Mouse (Mus musculus): ENCODE data around the gene Gabra4. TPM values are rescaled to one million over a fixed set of nuclear protein-coding genes. Genes with fewer than 3 reads are reported as not detected.

Gene Gabra4
- polyA plus RNA-seq, 1 experiment from 2014 or later: 29.2 TPM

DNA sequence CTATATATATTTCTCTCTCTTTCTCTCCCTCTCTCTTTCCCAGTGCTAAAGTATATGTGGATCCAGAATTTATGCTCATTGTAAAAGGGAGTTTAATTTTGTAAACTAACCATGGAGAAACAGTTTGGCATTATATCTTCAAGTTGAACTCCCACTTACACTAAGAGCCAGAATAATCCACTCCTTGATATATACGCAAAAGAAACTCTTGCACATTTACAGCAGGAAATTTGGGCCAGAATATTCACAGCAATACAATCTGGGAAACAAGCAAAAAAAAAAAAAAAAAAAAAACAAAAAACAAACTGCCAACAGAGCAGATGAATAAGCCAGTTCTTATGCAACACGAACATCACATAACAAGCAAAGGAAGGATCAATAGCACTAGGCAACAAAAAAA lies 10.0 kb downstream of the Gabra4 start:
- H3K9ac ChIP-seq (ENCODE audit: low read depth, low read length): no peak overlapping the region
- no peak overlapping the region for H3K4me3 ChIP-seq (ENCODE audit: low read length)
- H3K4me1 ChIP-seq (ENCODE audit: control insufficient read depth, insufficient read depth, low read depth, low read length): no peaks in the 10 kb centered on the region
- H3K4me2 ChIP-seq (ENCODE audit: low read length): no peak overlapping the region
- ATAC-seq: no peak
- no peaks in the 10 kb centered on the region for H3K36me3 ChIP-seq (ENCODE audit: control insufficient read depth, insufficient read depth, low read length)
- WGBS: 71% methylated on average over 2 of the region's 2 CpGs
- H3K9me3 ChIP-seq (ENCODE audit: control insufficient read depth, low read length): no peaks in the 10 kb centered on the region
- H3K27ac ChIP-seq (ENCODE audit: low read depth, low read length): no peak overlapping the region
- no peaks in the 10 kb centered on the region for H3K27me3 ChIP-seq (replicated peaks; ENCODE audit: control insufficient read depth, insufficient read depth, low read length)

DNA sequence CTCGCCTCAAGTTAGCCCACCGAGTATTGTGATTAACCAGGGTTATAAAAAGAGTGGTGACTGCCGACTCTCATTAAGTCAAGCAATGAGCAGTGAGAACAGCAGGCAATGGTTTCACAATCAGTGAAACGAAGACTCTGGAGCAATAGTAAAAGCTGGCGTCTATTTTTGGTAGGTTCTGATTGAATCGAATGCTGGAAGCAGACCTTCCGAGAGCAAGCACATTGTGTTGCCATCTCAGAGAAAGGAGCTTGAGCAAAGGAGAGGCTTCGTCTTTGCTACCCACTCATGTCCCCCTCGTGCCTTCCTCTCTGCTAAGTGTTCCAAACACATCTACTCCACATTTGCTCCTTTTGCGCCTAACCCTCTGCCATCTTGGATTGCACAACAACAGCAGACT lies 18.3 kb downstream of the Gabra4 start:
- no peak for ATAC-seq
- no peaks in the 10 kb centered on the region for H3K36me3 ChIP-seq (ENCODE audit: control insufficient read depth, insufficient read depth, low read length)
- no peaks in the 10 kb centered on the region for H3K27me3 ChIP-seq (replicated peaks; ENCODE audit: control insufficient read depth, insufficient read depth, low read length)
- no peaks in the 10 kb centered on the region for H3K4me1 ChIP-seq (ENCODE audit: control insufficient read depth, insufficient read depth, low read depth, low read length)
- WGBS: 89% methylated on average over 10 of the region's 10 CpGs
- no peak overlapping the region for H3K27ac ChIP-seq (ENCODE audit: low read depth, low read length)
- H3K4me2 ChIP-seq (ENCODE audit: low read length): no peak overlapping the region
- no peak overlapping the region for H3K4me3 ChIP-seq (ENCODE audit: low read length)
- no peak overlapping the region for H3K9ac ChIP-seq (ENCODE audit: low read depth, low read length)
- no peaks in the 10 kb centered on the region for H3K9me3 ChIP-seq (ENCODE audit: control insufficient read depth, low read length)

DNA sequence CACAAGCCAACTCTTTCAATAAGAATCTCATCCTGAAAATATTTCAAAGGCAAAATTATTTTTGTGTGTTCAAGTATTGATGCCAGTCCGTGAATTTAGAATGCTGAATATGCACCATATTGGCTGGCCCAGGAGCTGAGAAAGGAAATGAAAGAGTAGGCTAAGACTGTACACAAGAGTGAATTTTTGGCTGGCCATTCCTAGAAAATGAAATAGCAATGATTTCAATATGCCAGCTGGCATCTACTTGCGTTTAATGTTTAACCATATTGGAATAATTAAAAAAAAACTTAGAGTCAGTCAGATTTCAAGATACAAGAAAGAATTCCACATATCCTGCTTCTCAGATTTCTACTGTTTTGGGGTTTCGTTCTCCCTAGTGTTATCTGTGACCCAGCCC lies 30.3 kb downstream of the Gabra4 start:
- Histone ChIP-seq H3K4me3 (ENCODE audit: low read length) (no peak overlapping the region), H3K4me2 (ENCODE audit: low read length) (no peak overlapping the region), H3K4me1 (ENCODE audit: control insufficient read depth, insufficient read depth, low read depth, low read length) (no peaks in the 10 kb centered on the region), H3K27me3 (replicated peaks; ENCODE audit: control insufficient read depth, insufficient read depth, low read length) (no peaks in the 10 kb centered on the region), H3K36me3 (ENCODE audit: control insufficient read depth, insufficient read depth, low read length) (no peaks in the 10 kb centered on the region), H3K9ac (ENCODE audit: low read depth, low read length) (no peak overlapping the region), H3K9me3 (ENCODE audit: control insufficient read depth, low read length) (no peaks in the 10 kb centered on the region), H3K27ac (ENCODE audit: low read depth, low read length) (no peak overlapping the region)
- 90% methylated on average over 3 of the region's 3 CpGs for WGBS
- ATAC-seq: no peak

DNA sequence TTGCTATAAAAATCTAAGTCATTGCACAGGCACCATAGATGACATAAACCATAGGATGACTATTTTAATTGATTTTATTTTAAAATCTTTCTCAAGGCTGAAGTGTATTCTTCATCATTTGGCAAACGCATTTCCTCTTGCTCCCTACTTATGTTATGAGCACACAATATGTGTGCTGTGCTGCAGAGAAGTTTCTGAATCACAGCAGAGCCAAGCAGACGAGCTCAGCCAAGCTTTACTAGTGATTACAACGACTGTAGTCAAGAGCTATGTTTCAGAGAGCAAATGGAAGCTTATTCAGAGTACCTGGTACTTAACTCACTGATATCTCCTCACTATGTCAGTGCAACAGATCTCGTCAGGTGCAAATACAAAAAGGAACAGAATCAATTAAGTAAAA lies 41.4 kb downstream of the Gabra4 start:
- no peak overlapping the region for H3K9ac ChIP-seq (ENCODE audit: low read depth, low read length)
- no peak for ATAC-seq
- no peaks in the 10 kb centered on the region for H3K4me1 ChIP-seq (ENCODE audit: control insufficient read depth, insufficient read depth, low read depth, low read length)
- no peaks in the 10 kb centered on the region for H3K36me3 ChIP-seq (ENCODE audit: control insufficient read depth, insufficient read depth, low read length)
- WGBS: 72% methylated on average over 4 of the region's 4 CpGs
- no peaks in the 10 kb centered on the region for H3K9me3 ChIP-seq (ENCODE audit: control insufficient read depth, low read length)
- H3K27ac ChIP-seq (ENCODE audit: low read depth, low read length): no peak overlapping the region
- H3K4me3 ChIP-seq (ENCODE audit: low read length): no peak overlapping the region
- H3K4me2 ChIP-seq (ENCODE audit: low read length): no peak overlapping the region
- no peaks in the 10 kb centered on the region for H3K27me3 ChIP-seq (replicated peaks; ENCODE audit: control insufficient read depth, insufficient read depth, low read length)

DNA sequence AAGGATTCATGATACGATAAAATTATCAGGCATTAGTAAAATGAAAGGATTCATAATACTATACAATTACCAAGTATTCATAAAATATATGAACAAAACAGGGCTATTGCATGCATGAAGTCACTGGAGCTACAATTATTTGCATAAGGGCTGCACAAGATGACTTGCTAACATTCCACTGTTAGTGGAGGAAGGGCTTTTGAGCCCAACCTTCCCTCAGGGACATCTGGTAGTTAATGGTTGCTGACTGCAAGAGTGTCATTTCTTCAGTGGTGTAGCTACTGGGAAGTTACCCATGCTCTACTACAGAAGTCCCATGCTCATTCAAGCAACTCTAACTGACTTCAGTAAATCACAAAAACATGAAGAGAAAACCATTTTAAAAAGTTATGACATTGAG lies 43.8 kb downstream of the Gabra4 start:
- H3K9ac ChIP-seq (ENCODE audit: low read depth, low read length): no peak overlapping the region
- no peak overlapping the region for H3K4me3 ChIP-seq (ENCODE audit: low read length)
- no peaks in the 10 kb centered on the region for H3K4me1 ChIP-seq (ENCODE audit: control insufficient read depth, insufficient read depth, low read depth, low read length)
- H3K27me3 ChIP-seq (replicated peaks; ENCODE audit: control insufficient read depth, insufficient read depth, low read length): no peaks in the 10 kb centered on the region
- H3K9me3 ChIP-seq (ENCODE audit: control insufficient read depth, low read length): no peaks in the 10 kb centered on the region
- no peak overlapping the region for H3K4me2 ChIP-seq (ENCODE audit: low read length)
- no peak for ATAC-seq
- H3K27ac ChIP-seq (ENCODE audit: low read depth, low read length): no peak overlapping the region
- 93% methylated on average over 1 of the region's 1 CpGs for WGBS
- no peaks in the 10 kb centered on the region for H3K36me3 ChIP-seq (ENCODE audit: control insufficient read depth, insufficient read depth, low read length)

DNA sequence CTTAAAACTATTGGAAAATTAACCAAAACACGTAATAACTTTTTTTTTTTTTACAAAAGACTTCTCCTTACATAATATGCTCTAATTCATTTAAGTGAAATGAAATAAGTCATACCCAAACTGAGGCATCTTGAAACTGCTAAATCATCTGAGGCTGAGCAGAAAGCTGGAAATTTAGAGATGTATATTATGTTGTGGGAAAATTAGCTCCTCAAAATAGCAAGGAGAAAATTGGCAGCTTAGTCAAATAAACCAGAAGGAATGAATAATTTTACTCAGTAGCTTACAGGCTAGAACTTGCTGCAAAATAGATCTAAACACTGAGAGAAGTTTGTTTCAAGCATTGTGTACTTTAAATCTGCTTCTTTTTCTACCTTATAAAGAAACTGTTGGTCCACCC lies 49.4 kb downstream of the Gabra4 start:
- Histone ChIP-seq H3K9ac (ENCODE audit: low read depth, low read length) (no peak overlapping the region), H3K27ac (ENCODE audit: low read depth, low read length) (no peak overlapping the region), H3K4me2 (ENCODE audit: low read length) (no peak overlapping the region), H3K27me3 (replicated peaks; ENCODE audit: control insufficient read depth, insufficient read depth, low read length) (no peaks in the 10 kb centered on the region), H3K4me3 (ENCODE audit: low read length) (no peak overlapping the region), H3K4me1 (ENCODE audit: control insufficient read depth, insufficient read depth, low read depth, low read length) (peaks cover 2% of the 10 kb centered on the region; the same call in 1 of the 2 replicates), H3K9me3 (ENCODE audit: control insufficient read depth, low read length) (no peaks in the 10 kb centered on the region), H3K36me3 (ENCODE audit: control insufficient read depth, insufficient read depth, low read length) (no peaks in the 10 kb centered on the region)
- 82% methylated on average over 1 of the region's 1 CpGs for WGBS
- no peak for ATAC-seq

DNA sequence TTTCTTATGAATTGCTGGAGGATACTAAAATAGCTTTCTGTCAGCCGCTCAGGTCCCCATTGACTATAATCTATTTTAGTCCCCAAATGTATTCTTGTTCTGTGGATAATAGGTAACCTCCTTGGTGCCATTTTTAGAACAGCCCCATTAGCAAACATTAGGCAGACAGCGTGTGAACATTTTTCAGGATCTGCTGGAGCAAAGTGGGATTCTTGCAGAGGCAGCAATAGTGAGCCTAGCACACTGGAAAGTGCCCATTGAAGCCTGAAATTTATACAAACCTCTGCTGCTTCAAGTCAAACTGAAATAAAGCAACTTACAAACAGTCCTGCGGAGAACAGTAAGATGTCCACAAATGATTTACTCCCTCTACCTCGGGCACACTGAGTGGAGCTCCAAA lies 51.2 kb downstream of the Gabra4 start:
- no peaks in the 10 kb centered on the region for H3K36me3 ChIP-seq (ENCODE audit: control insufficient read depth, insufficient read depth, low read length)
- H3K4me2 ChIP-seq (ENCODE audit: low read length): no peak overlapping the region
- 34% methylated on average over 4 of the region's 4 CpGs for WGBS
- H3K27me3 ChIP-seq (replicated peaks; ENCODE audit: control insufficient read depth, insufficient read depth, low read length): no peaks in the 10 kb centered on the region
- peaks cover 2% of the 10 kb centered on the region; the same call in 1 of the 2 replicates for H3K4me1 ChIP-seq (ENCODE audit: control insufficient read depth, insufficient read depth, low read depth, low read length)
- H3K9me3 ChIP-seq (ENCODE audit: control insufficient read depth, low read length): no peaks in the 10 kb centered on the region
- no peak overlapping the region for H3K4me3 ChIP-seq (ENCODE audit: low read length)
- H3K27ac ChIP-seq (ENCODE audit: low read depth, low read length): no peak overlapping the region
- no peak overlapping the region for H3K9ac ChIP-seq (ENCODE audit: low read depth, low read length)
- ATAC-seq: no peak

DNA sequence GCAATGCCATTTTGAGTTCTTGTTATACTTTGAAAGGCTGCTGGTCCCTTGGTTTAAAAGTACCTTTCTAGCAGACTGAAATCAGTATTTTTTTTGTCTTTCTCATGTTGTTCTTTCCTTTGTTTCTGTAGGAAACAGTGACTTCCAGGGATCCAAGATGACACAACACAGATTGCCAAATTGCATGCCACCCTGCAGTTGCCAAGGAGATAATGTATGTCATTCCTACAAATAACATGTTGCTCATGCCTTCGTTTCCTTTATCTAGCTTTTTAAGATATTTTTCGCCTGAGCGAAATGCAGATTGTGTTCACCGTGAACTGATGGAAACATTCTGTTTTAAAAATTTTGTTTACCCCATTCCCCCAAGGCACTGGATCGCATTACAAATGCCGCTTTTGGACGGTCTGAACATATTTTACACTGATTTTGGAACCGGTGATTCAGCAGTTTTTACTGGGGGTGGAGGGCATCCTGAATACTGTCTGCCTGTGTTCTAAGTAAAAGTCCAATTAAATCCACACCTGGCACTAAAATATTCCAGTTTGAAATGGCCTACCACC lies 53.9 kb downstream of the Gabra4 start:
- no peak overlapping the region for H3K27ac ChIP-seq (ENCODE audit: low read depth, low read length)
- H3K9me3 ChIP-seq (ENCODE audit: control insufficient read depth, low read length): no peaks in the 10 kb centered on the region
- no peaks in the 10 kb centered on the region for H3K27me3 ChIP-seq (replicated peaks; ENCODE audit: control insufficient read depth, insufficient read depth, low read length)
- H3K36me3 ChIP-seq (ENCODE audit: control insufficient read depth, insufficient read depth, low read length): no peaks in the 10 kb centered on the region
- H3K9ac ChIP-seq (ENCODE audit: low read depth, low read length): no peak overlapping the region
- peaks cover 2% of the 10 kb centered on the region; the same call in 1 of the 2 replicates for H3K4me1 ChIP-seq (ENCODE audit: control insufficient read depth, insufficient read depth, low read depth, low read length)
- ATAC-seq: no peak
- H3K4me2 ChIP-seq (ENCODE audit: low read length): no peak overlapping the region
- H3K4me3 ChIP-seq (ENCODE audit: low read length): no peak overlapping the region
- WGBS: 69% methylated on average over 8 of the region's 8 CpGs

DNA sequence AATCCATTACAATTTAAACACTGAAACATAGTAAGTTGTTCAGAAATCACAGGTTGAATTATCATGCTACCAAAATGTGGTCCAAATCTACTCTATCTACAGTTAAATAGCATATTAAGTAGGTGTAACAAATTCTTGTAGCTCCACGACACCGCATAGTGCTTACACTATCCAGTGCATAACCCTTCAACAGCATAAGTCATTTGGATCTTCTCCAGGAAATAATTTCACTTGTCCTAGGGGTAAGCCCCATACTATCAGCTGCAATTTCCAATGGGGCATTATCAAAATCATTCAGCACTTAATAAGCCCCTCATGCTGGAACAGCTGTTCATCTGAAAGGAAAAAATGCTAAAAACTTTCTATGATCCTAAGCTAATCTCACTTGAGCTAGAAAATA lies 62.8 kb downstream of the Gabra4 start:
- H3K9ac ChIP-seq (ENCODE audit: low read depth, low read length): no peak overlapping the region
- H3K4me2 ChIP-seq (ENCODE audit: low read length): no peak overlapping the region
- no peak overlapping the region for H3K27ac ChIP-seq (ENCODE audit: low read depth, low read length)
- no peaks in the 10 kb centered on the region for H3K9me3 ChIP-seq (ENCODE audit: control insufficient read depth, low read length)
- ATAC-seq: no peak
- no peaks in the 10 kb centered on the region for H3K36me3 ChIP-seq (ENCODE audit: control insufficient read depth, insufficient read depth, low read length)
- WGBS: 86% methylated on average over 2 of the region's 2 CpGs
- no peaks in the 10 kb centered on the region for H3K4me1 ChIP-seq (ENCODE audit: control insufficient read depth, insufficient read depth, low read depth, low read length)
- no peaks in the 10 kb centered on the region for H3K27me3 ChIP-seq (replicated peaks; ENCODE audit: control insufficient read depth, insufficient read depth, low read length)
- H3K4me3 ChIP-seq (ENCODE audit: low read length): no peak overlapping the region

DNA sequence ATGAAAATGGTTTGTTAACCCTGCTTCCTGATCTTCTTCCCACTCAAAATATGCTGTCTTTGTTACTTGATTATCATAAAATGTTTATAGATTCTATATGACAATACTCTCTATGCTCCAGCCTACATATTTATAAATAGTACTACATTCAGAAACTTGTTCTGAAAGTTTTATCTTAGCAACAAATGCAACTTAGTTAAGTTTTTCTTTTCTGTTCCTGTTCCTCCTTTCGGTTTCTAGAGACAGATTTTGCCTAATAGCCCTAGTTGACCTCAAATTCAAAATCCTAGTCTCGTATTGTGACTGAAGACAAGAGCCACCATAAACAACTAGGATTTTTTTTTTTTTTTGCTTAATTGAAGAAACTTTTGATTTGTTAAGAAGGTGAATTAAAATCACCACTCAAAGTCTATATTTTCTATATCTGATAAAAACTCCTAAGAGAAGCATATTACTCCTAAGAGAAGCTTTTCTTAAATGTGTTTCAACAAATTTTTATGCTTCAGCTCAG lies 64.3 kb downstream of the Gabra4 start:
- Histone ChIP-seq H3K4me3 (ENCODE audit: low read length) (no peak overlapping the region), H3K27ac (ENCODE audit: low read depth, low read length) (no peak overlapping the region), H3K4me1 (ENCODE audit: control insufficient read depth, insufficient read depth, low read depth, low read length) (no peaks in the 10 kb centered on the region)

More for the DNA sequence above, 64.3 kb downstream of the Gabra4 start:
- 86% methylated on average over 2 of the region's 2 CpGs for WGBS
- no peaks in the 10 kb centered on the region for H3K36me3 ChIP-seq (ENCODE audit: control insufficient read depth, insufficient read depth, low read length)
- no peak overlapping the region for H3K9ac ChIP-seq (ENCODE audit: low read depth, low read length)
- H3K9me3 ChIP-seq (ENCODE audit: control insufficient read depth, low read length): no peaks in the 10 kb centered on the region
- ATAC-seq: no peak
- no peaks in the 10 kb centered on the region for H3K27me3 ChIP-seq (replicated peaks; ENCODE audit: control insufficient read depth, insufficient read depth, low read length)
- H3K4me2 ChIP-seq (ENCODE audit: low read length): no peak overlapping the region

Measured in hindbrain, embryonic 16.5 days (tissue).